Mouse (Mus musculus) liver, adult 2 months (tissue): ENCODE measurements at regions not wholly inside any gene's neighbourhood (a gene's known extent, or its start where the extent isn't known, plus 50 kb on each side); places are given as distances from the start of the nearest gene placed in this dataset.

ENCODE experiments used
- CTCF ChIP-seq: fragments of 200-500 bp; IDR thresholded peaks from 2 replicates; pipeline ENCODE4 v1.5.1; 2011; ENCODE audit warnings: low read depth, low read length, control low read depth
- POLR2A ChIP-seq: fragments of 200-500 bp; IDR thresholded peaks from 2 replicates; pipeline ENCODE4 v1.6.1; 2011; ENCODE audit warnings: low read length, control low read depth; ENCODE audit not compliant: insufficient read depth; ENCODE audit errors: extremely low read depth

DNA sequence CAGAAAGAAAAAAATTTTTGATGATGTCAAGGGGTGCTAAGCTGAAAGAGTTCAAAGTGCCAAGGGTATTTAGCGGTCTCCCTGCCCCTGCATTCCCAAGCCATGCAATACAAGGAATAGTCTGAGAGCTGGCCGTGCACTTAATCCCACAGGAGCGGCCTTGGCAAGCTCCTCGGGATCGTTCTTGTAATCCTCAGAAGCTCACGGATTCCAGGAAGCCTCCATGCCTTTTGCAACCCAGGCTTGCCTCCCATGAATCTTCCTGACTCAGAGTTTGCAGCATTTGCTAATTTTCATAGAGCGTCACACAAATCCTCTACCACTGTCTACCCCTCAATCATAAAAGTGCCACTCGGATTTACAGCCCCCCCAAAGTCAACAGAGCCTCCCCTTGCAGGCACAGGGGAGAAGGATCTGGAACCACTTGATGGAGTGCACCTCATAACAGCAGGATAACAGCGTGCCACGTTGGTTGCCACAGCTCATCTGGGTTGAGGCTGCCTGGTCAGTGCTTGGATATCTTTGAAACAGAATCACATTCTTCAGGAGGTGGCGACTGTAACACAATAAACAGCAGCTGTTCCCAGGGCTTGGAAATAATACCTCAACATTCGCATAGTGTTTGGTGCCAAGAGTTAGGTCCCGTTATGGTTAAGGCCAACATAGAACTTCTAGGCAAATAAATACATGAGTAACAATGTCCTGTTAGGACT lies 281.0 kb upstream of the Runx1 start:
- TF ChIP-seq CTCF = no peak
- TF ChIP-seq POLR2A = no peak
